Mouse (Mus musculus) left cerebral cortex, adult 2 months (tissue): Measurements from ENCODE around the gene Scfd2. TPM values are rescaled to one million over a fixed set of nuclear protein-coding genes. Genes with fewer than 3 reads are reported as not detected.
A peak's percentile ranks its signal among the peaks of the same experiment; 100 is the strongest.

Experiments used
- DNase-seq, 2 experiments: peaks; one replicate each; pipeline ENCODE4 v3.0.0; 2021 to 2022; ENCODE audit warnings: low spot score in 2 of 2, mixed read lengths in 1 of 2; ENCODE audit errors: extremely low spot score in 1 of 2
- H3K27ac ChIP-seq: fragments of 200-600 bp; 2 replicates; pipeline ENCODE4 v1.8.1; 2022
- H3K4me3 ChIP-seq: fragments of 200-600 bp; 2 replicates; pipeline ENCODE4 v1.8.1; 2022
- CTCF ChIP-seq: fragments of 200-600 bp; IDR thresholded peaks from 2 replicates; pipeline ENCODE4 v1.8.1; 2022; ENCODE audit warnings: antibody characterized with exemption, mild to moderate bottlenecking, moderate library complexity
- intact Hi-C: fragments of 180-260 bp; cut with DNase I; formaldehyde crosslinking; loops from one replicate; pipeline ENCODE4 v1.15.1; 2025
- total RNA-seq, 2 experiments: library from RNA; stranded (reverse); gene quantifications; 2 replicates each; pipeline ENCODE4 v1.2.3; 2021

The Scfd2 gene
- total RNA-seq, 2 experiments from 2014 or later: 28.4 to 30.5 TPM

GRCm38 (mm10) chr5:74214501-74215110 is 317.0 kb downstream of the Scfd2 start:
- no peak for TF ChIP-seq CTCF
- H3K4me3 ChIP-seq: no peak overlapping the region
- intact Hi-C loops: no loop called here
- DNase-seq: no peak
- no peak overlapping the region for H3K27ac ChIP-seq

GRCm38 (mm10) chr5:74211346-74211745 is 320.2 kb downstream of the Scfd2 start:
- Histone ChIP-seq H3K27ac (no peak overlapping the region), H3K4me3 (no peak overlapping the region)
- TF ChIP-seq CTCF: no peak
- intact Hi-C loops: no loop called here
- no peak for DNase-seq

GRCm38 (mm10) chr5:74209640-74210039 is 321.9 kb downstream of the Scfd2 start:
- no peak for TF ChIP-seq CTCF
- intact Hi-C loops: no loop called here
- H3K27ac ChIP-seq: no peak overlapping the region
- no peak for DNase-seq
- no peak overlapping the region for H3K4me3 ChIP-seq

- no peak for TF ChIP-seq CTCF
- Histone ChIP-seq H3K27ac (peak overlapping the region; percentile 75; the same call in 1 of the 2 replicates), H3K4me3 (no peak overlapping the region)
- intact Hi-C loops: no loop called here
- no peak for DNase-seq
Measured at GRCm38 (mm10) chr5:74208438-74208837, 323.1 kb downstream of the Scfd2 start.

- DNase-seq: no peak
- Histone ChIP-seq H3K4me3 (no peak overlapping the region), H3K27ac (peak overlapping the region; percentile 75)
- TF ChIP-seq CTCF: no peak
- intact Hi-C loops: no loop called here
Measured at GRCm38 (mm10) chr5:74207209-74207608, 324.4 kb downstream of the Scfd2 start.

GRCm38 (mm10) chr5:74206649-74207048 is 324.9 kb downstream of the Scfd2 start:
- intact Hi-C loops: no loop called here
- no peak for TF ChIP-seq CTCF
- peak overlapping the region; percentile 71 for H3K27ac ChIP-seq
- no peak for DNase-seq
- no peak overlapping the region for H3K4me3 ChIP-seq

GRCm38 (mm10) chr5:74206038-74206437 is 325.5 kb downstream of the Scfd2 start:
- H3K27ac ChIP-seq: peak overlapping the region; percentile 71; the same call in 1 of the 2 replicates
- intact Hi-C loops: no loop called here
- DNase-seq: no peak
- H3K4me3 ChIP-seq: no peak overlapping the region
- TF ChIP-seq CTCF: no peak

GRCm38 (mm10) chr5:74205509-74205908 is 326.1 kb downstream of the Scfd2 start:
- no peak for DNase-seq
- H3K4me3 ChIP-seq: no peak overlapping the region
- intact Hi-C loops: no loop called here
- no peak for TF ChIP-seq CTCF
- peak overlapping the region; percentile 71 for H3K27ac ChIP-seq

- DNase-seq: no peak
- no peak overlapping the region for H3K4me3 ChIP-seq
- intact Hi-C loops: no loop called here
- no peak for TF ChIP-seq CTCF
- 0 out of 2 replicates have a peak overlapping the region, but pooled peaks have one; percentile 24 for H3K27ac ChIP-seq
Measured at GRCm38 (mm10) chr5:74204465-74204864, 327.1 kb downstream of the Scfd2 start.

GRCm38 (mm10) chr5:74202515-74202914 is 329.0 kb downstream of the Scfd2 start:
- intact Hi-C loops: no loop called here
- DNase-seq: no peak
- Histone ChIP-seq H3K27ac (no peak overlapping the region), H3K4me3 (no peak overlapping the region)
- TF ChIP-seq CTCF: no peak

GRCm38 (mm10) chr5:74201570-74202357 is 329.8 kb downstream of the Scfd2 start:
- TF ChIP-seq CTCF: no peak
- no peak overlapping the region for H3K27ac ChIP-seq
- no peak overlapping the region for H3K4me3 ChIP-seq
- intact Hi-C loops: no loop called here
- no peak for DNase-seq

GRCm38 (mm10) chr5:74200481-74200880 is 331.1 kb downstream of the Scfd2 start:
- intact Hi-C loops: no loop called here
- Histone ChIP-seq H3K4me3 (no peak overlapping the region), H3K27ac (peak overlapping the region; percentile 40)
- no peak for TF ChIP-seq CTCF
- DNase-seq: no peak
